In genomic region chr4:103691717-103692116, GRCm38 (mm10) we compare ENCODE assay signal across 15 mouse cellular contexts.
A peak's percentile ranks its signal among the peaks of the same experiment; 100 is the strongest.
DNase-seq lines count a peak whose midpoint lies in the region; ATAC-seq and TF ChIP-seq lines count a peak whose summit lies in the region.
"Had no signal": no experiment of that assay in that cellular context is flagged by ENCODE, and none has a peak within 500 bp of the region (broad histone marks: within the 10 kb centered on the region; RNA-seq: fewer than 3 reads in every experiment).

No protein-coding gene starts in this region.

- no peaks in the 10 kb centered on the region for H3K36me3 ChIP-seq in hindbrain, postnatal 0 days (ENCODE audit: insufficient read depth, low read length)
- no peaks in the 10 kb centered on the region for H3K36me3 ChIP-seq in hindbrain, embryonic 12.5 days
- H3K36me3 ChIP-seq: heart, embryonic 15.5 days; limb, embryonic 15.5 days; stomach, embryonic 15.5 days had no signal

- H3K9ac ChIP-seq in hindbrain, postnatal 0 days (replicated peaks; ENCODE audit: low read length): no peak overlapping the region
- H3K9ac ChIP-seq in hindbrain, embryonic 12.5 days: no peak overlapping the region
- H3K9ac ChIP-seq: heart, embryonic 15.5 days; limb, embryonic 15.5 days; stomach, embryonic 15.5 days had no signal

- no peak for TF ChIP-seq POLR2A in lung, adult 2 months (IDR thresholded peaks at IDR 0.05; ENCODE audit: borderline replicate concordance, extremely low read depth, low read depth, low read length)

- TF ChIP-seq CTCF in hindbrain, postnatal 0 days (IDR thresholded peaks at IDR 0.05; ENCODE audit: low read depth): peak; percentile 67
- no peak for TF ChIP-seq CTCF in lung, adult 2 months (IDR thresholded peaks at IDR 0.05; ENCODE audit: insufficient read depth, low read length)

- no peaks in the 10 kb centered on the region for H3K9me3 ChIP-seq in hindbrain, postnatal 0 days (ENCODE audit: low read length)
- no peaks in the 10 kb centered on the region for H3K9me3 ChIP-seq in hindbrain, embryonic 12.5 days (replicated peaks)
- H3K9me3 ChIP-seq: heart, embryonic 15.5 days; limb, embryonic 15.5 days; stomach, embryonic 15.5 days had no signal

- no peak overlapping the region for H3K4me3 ChIP-seq in hindbrain, postnatal 0 days (ENCODE audit: low read length)
- no peak overlapping the region for H3K4me3 ChIP-seq in hindbrain, embryonic 12.5 days
- no peak overlapping the region for H3K4me3 ChIP-seq in lung, adult 2 months (replicated peaks; ENCODE audit: extremely low read depth, low read depth, low read length)
- H3K4me3 ChIP-seq: heart, embryonic 15.5 days; limb, embryonic 15.5 days; stomach, embryonic 15.5 days had no signal

- no peaks in the 10 kb centered on the region for H3K4me1 ChIP-seq in hindbrain, postnatal 0 days (ENCODE audit: insufficient read depth, low read length)
- no peaks in the 10 kb centered on the region for H3K4me1 ChIP-seq in hindbrain, embryonic 12.5 days
- no peaks in the 10 kb centered on the region for H3K4me1 ChIP-seq in lung, adult 2 months (ENCODE audit: control insufficient read depth, insufficient read depth, low read length)
- H3K4me1 ChIP-seq: heart, embryonic 15.5 days; limb, embryonic 15.5 days; stomach, embryonic 15.5 days had no signal

- no peak for ATAC-seq in cerebellum, adult (ENCODE audit: insufficient number of reproducible peaks, low FRiP score, low TSS enrichment)
- no peak for ATAC-seq in hindbrain, postnatal 0 days
- no peak for ATAC-seq in hindbrain, embryonic 12.5 days (ENCODE audit: low FRiP score)
- ATAC-seq in inflammation-experienced regulatory T-cells, adult 6 months: no peak

- WGBS in hindbrain, postnatal 0 days: 50% methylated on average over 3 of the region's 3 CpGs
- WGBS in hindbrain, embryonic 12.5 days: 42% methylated on average over 3 of the region's 3 CpGs
- 42% methylated on average over 3 of the region's 3 CpGs for WGBS in lung, adult 2 months

- no peaks in the 10 kb centered on the region for H3K27me3 ChIP-seq in hindbrain, postnatal 0 days (ENCODE audit: insufficient read depth, low read length)
- H3K27me3 ChIP-seq in hindbrain, embryonic 12.5 days: no peaks in the 10 kb centered on the region
- H3K27me3 ChIP-seq: heart, embryonic 15.5 days; limb, embryonic 15.5 days; stomach, embryonic 15.5 days had no signal

- no peak overlapping the region for H3K27ac ChIP-seq in hindbrain, postnatal 0 days
- H3K27ac ChIP-seq in hindbrain, embryonic 12.5 days: no peak overlapping the region
- H3K27ac ChIP-seq: heart, embryonic 15.5 days; limb, embryonic 15.5 days; stomach, embryonic 15.5 days had no signal

- peak; percentile 27 to 37 for DNase-seq in cerebellum, postnatal 14 days
- DNase-seq in hindbrain, postnatal 0 days (ENCODE audit: low spot score): peak; percentile 62
- peak; percentile 4 for DNase-seq in lung, postnatal 10 days
- DNase-seq in lung, adult 2 months: no peak
- DNase-seq in embryo, embryonic 10.5 days (ENCODE audit: low spot score): peak; percentile 26
- DNase-seq: cerebellum, adult 9-11 months; kidney, postnatal 25 days; lung, adult 18-20 months; thymus, postnatal 14 days had no signal

- H3K4me2 ChIP-seq in hindbrain, postnatal 0 days (ENCODE audit: low read depth, low read length): no peak overlapping the region
- no peak overlapping the region for H3K4me2 ChIP-seq in hindbrain, embryonic 12.5 days (replicated peaks)
- H3K4me2 ChIP-seq: heart, embryonic 15.5 days; limb, embryonic 15.5 days; stomach, embryonic 15.5 days had no signal
